Mouse (Mus musculus) heart, postnatal 0 days (tissue): ENCODE measurements around the gene Cmtm2a. TPM values are rescaled to one million over a fixed set of nuclear protein-coding genes. Genes with fewer than 3 reads are reported as not detected.
"Not testable (repeated sequence)": the region's sequence is repeated elsewhere in the genome, so short reads cannot be mapped to it uniquely, and the experiment has no call there.

Experiments used
- ATAC-seq: fragments of 200-750 bp; cut with Nextera tagmentation; 2 replicates; pipeline ENCODE4 v1.8.0; 2017; ENCODE audit warnings: low read depth, moderate number of reproducible peaks, moderate library complexity; ENCODE audit not compliant: insufficient read depth
- DNase-seq: peaks from one replicate; pipeline ENCODE4 v3.0.0-alpha.2; 2016; ENCODE audit warnings: low spot score
- H3K27ac ChIP-seq: fragments of 300-500 bp; sonication (generic); 2 replicates; pipeline ENCODE4 v1.5.1; 2014; ENCODE audit warnings: low read depth, mild to moderate bottlenecking
- H3K27me3 ChIP-seq: fragments of 300-500 bp; sonication (generic); 2 replicates; pipeline ENCODE4 v1.6.1; 2014; ENCODE audit warnings: low read length, mixed read lengths; ENCODE audit not compliant: control insufficient read depth, insufficient read depth
- H3K36me3 ChIP-seq: fragments of 300-500 bp; sonication (generic); replicated peaks from 2 replicates; pipeline ENCODE4 v1.6.1; 2014; ENCODE audit warnings: low read length, mixed read lengths; ENCODE audit not compliant: control insufficient read depth, insufficient read depth
- H3K4me1 ChIP-seq: fragments of 300-500 bp; sonication (generic); 2 replicates; pipeline ENCODE4 v1.6.1; 2014; ENCODE audit warnings: antibody characterized with exemption; ENCODE audit not compliant: control insufficient read depth, insufficient read depth
- H3K4me2 ChIP-seq: fragments of 300-500 bp; sonication (generic); 2 replicates; pipeline ENCODE4 v1.6.1; 2014; ENCODE audit warnings: low read depth, mild to moderate bottlenecking, low read length, moderate library complexity
- H3K4me3 ChIP-seq: fragments of 300-500 bp; sonication (generic); 2 replicates; pipeline ENCODE4 v1.5.1; 2014; ENCODE audit warnings: low read depth, low read length
- H3K9ac ChIP-seq: fragments of 300-500 bp; sonication (generic); replicated peaks from 2 replicates; pipeline ENCODE4 v1.6.1; 2014; ENCODE audit warnings: low read depth, low read length, mixed read lengths
- H3K9me3 ChIP-seq: fragments of 300-500 bp; sonication (generic); replicated peaks from 2 replicates; pipeline ENCODE4 v1.6.1; 2016; ENCODE audit warnings: low read length; ENCODE audit not compliant: control insufficient read depth
- CTCF ChIP-seq: IDR thresholded peaks from 2 replicates; pipeline ENCODE4 v1.5.1; 2016; ENCODE audit warnings: antibody characterized with exemption, control low read depth, low read depth
- EP300 ChIP-seq: IDR thresholded peaks from 2 replicates; pipeline ENCODE4 v1.6.1; 2016; ENCODE audit warnings: antibody characterized with exemption, low read depth
- WGBS: fragments of 180-500 bp; shearing (Covaris S2); extraction: QIAGEN DNeasy Blood & Tissue Kit; methylation state at CpG from one replicate; pipeline ENCODE4 v1.1.7; 2014; 5-methylcytosine and 5-hydroxymethylcytosine counted together
- polyA plus RNA-seq: library from polyadenylated mRNA; unstranded; fragments of >200 nt; fragmentation: Nextera tagmentation; extraction: Ambion mirVana; gene quantifications from 2 replicates; pipeline ENCODE4 v1.2.1, GENCODE M21; 2015
- total RNA-seq: library from RNA; depleted of rRNA; stranded (reverse); fragments of >200 nt; gene quantifications from 2 replicates; pipeline ENCODE4 v1.2.3, GENCODE M21; 2014; ENCODE audit warnings: low replicate concordance

Gene Cmtm2a
- total and polyA plus RNA-seq, 2 experiments from 2014 or later: not detected

DNA sequence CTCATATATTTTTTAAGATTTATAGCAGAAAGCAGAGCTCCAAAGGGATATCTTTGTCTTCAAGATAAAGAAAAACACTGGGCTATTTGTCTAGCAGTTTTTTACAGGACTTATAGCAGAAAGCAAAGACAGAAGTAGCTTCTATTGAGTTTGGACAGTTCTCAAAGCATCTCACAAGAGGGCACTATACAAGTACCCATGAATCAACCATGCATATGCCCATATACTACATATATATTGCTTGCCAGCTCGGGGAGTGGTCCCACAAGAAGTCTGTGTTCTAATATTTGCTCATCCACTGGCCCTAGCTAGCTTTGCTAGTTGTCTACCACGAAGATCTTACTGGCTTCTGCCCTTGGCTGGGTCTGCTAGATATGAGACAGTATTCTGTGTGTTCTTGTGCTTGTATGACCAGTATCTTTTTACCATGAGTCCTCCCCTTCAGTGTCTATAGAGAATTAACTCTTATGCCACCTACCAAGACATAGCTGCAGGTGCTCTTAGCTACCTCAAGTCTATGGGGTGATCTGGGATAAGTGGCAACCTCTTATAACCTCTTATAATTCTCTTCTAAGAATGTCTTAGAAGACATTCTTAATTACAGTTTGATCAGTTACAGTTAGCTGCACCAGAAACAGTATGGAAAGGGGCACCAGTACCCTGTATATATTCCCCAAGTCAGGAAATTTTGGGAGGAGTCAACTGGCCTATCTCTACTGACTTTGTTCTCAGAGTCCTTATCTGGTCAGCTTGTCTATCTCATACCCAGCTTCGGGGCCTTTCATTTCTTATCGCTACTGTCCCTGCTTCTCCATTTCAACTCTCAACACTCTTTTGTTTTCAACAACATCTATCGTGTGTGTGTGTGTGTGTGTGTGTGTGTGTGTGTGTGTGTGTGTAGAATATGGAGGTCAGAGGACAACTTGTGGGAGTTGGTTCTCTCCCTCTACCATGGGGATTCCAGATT is 40.0 kb upstream of the Cmtm2a start:
- Histone ChIP-seq H3K4me3 (no peak overlapping the region), H3K27ac (no peak overlapping the region), H3K4me1 (no peaks in the 10 kb centered on the region), H3K27me3 (no peaks in the 10 kb centered on the region), H3K4me2 (no peak overlapping the region), H3K9ac (no peak overlapping the region), H3K36me3 (no peaks in the 10 kb centered on the region), H3K9me3 (no peaks in the 10 kb centered on the region)
- ATAC-seq (no peak), DNase-seq (no peak)
- WGBS: 42% methylated on average over 5 of the region's 5 CpGs
- TF ChIP-seq CTCF: no peak
- no peak for TF ChIP-seq EP300

DNA sequence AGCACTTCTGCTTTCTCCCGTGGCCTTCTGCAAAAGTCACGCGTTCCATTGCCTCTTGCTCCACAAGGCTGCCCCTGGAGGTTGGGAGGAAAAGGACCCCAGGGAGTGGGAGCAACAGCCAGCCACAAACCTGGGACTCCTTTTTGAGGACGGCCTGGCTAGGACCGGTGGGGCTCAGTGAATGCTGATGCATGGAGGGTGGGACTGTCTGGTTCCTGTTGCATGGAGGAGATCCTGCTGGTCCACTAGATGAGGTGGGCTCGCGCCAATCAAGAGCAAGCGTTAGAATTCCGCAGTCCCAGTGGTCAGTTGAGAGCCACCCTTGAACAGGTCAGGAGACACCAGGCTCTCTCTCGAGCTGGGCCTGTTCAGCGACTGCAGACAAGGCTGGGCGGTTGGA is 28.9 kb upstream of the Cmtm2a start, which contains the start of gene Cmtm2b:
Cmtm2b (plus strand) TSS at position 301 of the 400 bp plus-strand sequence.
- not testable (repeated sequence) for H3K4me1 ChIP-seq, ATAC-seq, H3K4me2 ChIP-seq, H3K9ac ChIP-seq, H3K27me3 ChIP-seq, H3K36me3 ChIP-seq, DNase-seq, H3K4me3 ChIP-seq, H3K27ac ChIP-seq, H3K9me3 ChIP-seq
- 72% methylated on average over 12 of the region's 12 CpGs for WGBS

DNA sequence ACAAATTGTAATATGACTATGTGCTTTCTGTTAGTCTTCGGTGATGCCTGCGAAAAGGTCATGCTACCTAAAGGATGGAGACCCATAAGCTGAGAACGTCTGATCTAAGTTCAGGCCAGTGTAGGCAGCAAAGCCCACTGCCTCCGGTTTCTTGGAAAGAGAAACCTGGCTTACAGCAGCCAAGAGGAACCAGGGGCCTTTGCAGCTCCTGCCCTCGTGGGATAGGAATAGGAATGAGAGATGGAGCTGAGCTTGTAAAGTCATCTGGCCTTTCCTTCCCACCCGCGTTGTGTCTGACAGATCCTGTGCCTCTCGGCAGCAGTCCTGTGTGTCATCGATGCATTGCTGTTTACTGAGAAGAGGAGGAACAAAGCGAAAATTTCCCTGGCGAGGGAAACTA is 28.3 kb upstream of the Cmtm2a start, which contains the start of gene Gm11020:
Gm11020 (plus strand) TSS at position 301 of the 400 bp plus-strand sequence.
- ATAC-seq: not testable (repeated sequence)
- 72% methylated on average over 7 of the region's 11 CpGs for WGBS

DNA sequence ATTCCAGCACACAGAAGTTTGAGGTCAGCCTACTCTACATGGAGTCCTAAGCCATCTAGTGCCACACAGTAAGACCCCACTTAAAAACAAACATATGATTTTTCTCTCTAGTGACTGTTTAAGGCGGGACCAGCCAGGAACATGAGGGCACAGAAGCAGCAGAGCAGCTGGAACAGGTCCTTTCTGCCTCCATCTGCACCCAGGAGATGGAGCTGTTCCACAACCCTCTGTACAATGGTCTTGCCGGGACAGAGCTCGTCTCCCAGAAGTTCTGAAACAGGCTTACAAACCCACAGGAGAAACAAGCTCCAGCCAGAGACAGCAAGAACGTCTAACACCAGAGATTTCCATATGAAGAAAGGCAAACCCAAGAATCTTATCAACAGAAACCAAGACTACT is 20.3 kb upstream of the Cmtm2a start:
- no peak for ATAC-seq
- Histone ChIP-seq H3K27ac (no peak overlapping the region), H3K9ac (no peak overlapping the region), H3K27me3 (no peaks in the 10 kb centered on the region), H3K36me3 (no peaks in the 10 kb centered on the region), H3K4me3 (no peak overlapping the region), H3K9me3 (no peaks in the 10 kb centered on the region), H3K4me1 (no peaks in the 10 kb centered on the region), H3K4me2 (no peak overlapping the region)
- DNase-seq: peak; percentile 36
- 36% methylated on average over 4 of the region's 4 CpGs for WGBS
- TF ChIP-seq EP300: no peak
- TF ChIP-seq CTCF: peak; percentile 49

More for the DNA sequence above, 28.3 kb upstream of the Cmtm2a start, which contains the start of gene Gm11020:
- not testable (repeated sequence) for H3K4me3 ChIP-seq, H3K27me3 ChIP-seq, H3K9ac ChIP-seq, H3K27ac ChIP-seq, H3K4me2 ChIP-seq, DNase-seq, H3K4me1 ChIP-seq, H3K9me3 ChIP-seq, H3K36me3 ChIP-seq

DNA sequence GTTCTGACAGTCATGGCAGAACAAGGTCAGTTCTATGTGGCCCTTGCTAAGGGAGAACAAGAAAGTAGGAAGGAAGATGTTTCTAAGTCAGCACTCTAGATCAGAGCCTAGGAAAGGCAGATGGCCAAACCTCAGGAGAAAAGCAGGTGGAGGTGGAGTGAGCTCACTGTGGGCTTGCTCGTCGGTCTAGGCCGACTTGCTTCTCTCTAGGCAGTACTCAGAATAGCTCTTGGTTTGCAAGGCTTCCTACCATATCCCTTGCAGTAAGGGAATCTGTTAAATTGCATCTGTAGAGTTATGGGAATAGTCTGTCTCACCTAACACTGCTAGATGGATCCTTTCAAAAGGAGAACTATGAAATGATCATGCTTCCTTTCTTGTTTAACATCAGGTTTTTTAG is 19.0 kb upstream of the Cmtm2a start:
- not testable (repeated sequence) for H3K4me3 ChIP-seq, H3K27ac ChIP-seq, DNase-seq, H3K9me3 ChIP-seq, H3K36me3 ChIP-seq, H3K4me1 ChIP-seq, H3K27me3 ChIP-seq, H3K4me2 ChIP-seq, ATAC-seq, H3K9ac ChIP-seq
- WGBS: 85% methylated on average over 3 of the region's 3 CpGs

DNA sequence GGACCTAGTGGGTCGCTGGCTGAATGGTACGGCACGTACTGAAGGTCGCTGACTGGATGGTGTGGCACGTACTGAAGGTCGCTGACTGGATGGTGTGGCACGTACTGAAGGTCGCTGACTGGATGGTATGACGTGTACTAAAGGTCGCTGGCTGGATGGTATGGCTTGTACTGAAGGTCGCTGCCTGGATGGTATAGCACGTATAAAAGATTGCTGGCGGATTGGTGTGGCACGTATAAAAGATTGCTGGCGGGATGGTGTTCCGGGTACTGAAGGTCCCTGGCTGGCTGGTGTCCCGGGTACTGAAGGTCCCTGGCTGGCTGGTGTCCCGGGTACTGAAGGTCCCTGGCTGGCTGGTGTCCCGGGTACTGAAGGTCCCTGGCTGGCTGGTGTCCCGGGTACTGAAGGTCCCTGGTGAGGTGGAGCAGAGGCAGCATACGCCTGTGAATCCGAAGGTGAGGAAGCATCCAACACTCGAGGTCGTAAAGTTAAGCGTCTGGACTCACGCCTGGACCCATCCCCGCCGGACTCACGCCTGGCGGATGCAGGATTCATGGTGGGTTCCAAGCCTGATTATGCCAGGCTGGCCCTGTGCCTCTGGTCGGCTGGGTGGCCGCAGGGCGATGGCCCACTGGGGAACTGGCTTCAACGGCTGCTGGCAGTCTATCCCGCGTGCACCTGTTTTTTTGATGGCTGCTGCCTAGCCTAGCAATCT is 16.6 kb upstream of the Cmtm2a start, which contains the start of the genes Gm45711 and Cmtm1:
Gm45711 (minus strand) TSS at position 641 of the 715 bp plus-strand sequence.
Cmtm1 (minus strand) TSS at position 705 of the 715 bp plus-strand sequence.
- not testable (repeated sequence) for DNase-seq

DNA sequence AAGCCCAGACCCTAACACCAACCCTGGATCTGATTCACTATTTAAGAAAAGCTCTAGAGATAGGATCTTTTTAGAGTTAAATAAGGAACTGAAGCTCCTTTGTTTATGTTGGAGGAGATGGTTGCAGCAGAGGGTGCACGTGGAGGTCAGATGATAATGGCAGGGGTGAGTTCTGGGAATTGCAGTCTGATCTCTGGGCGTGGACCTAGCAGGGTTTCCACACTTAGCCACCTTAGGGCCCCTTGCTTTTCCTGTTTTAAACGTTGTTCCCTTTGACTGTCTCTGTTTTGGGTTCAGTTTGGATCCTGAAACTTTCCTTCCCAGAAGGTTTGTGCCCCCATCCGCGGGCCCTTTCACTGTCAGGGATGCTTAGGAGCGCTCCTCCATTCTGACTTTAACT is 15.4 kb upstream of the Cmtm2a start:
- not testable (repeated sequence) for H3K4me3 ChIP-seq, H3K9me3 ChIP-seq
- 45% methylated on average over 6 of the region's 6 CpGs for WGBS

More for the DNA sequence above, 16.6 kb upstream of the Cmtm2a start, which contains the start of the genes Gm45711 and Cmtm1:
- ATAC-seq: peak; percentile 71; the same call in 1 of the 2 replicates
- WGBS: 80% methylated on average over 34 of the region's 36 CpGs
- H3K27ac ChIP-seq, H3K36me3 ChIP-seq, H3K9me3 ChIP-seq, H3K9ac ChIP-seq, H3K4me2 ChIP-seq, H3K27me3 ChIP-seq, H3K4me1 ChIP-seq, H3K4me3 ChIP-seq: not testable (repeated sequence)

More for the DNA sequence above, 15.4 kb upstream of the Cmtm2a start:
- not testable (repeated sequence) for H3K36me3 ChIP-seq, H3K27ac ChIP-seq, H3K4me2 ChIP-seq, H3K4me1 ChIP-seq, H3K9ac ChIP-seq, DNase-seq, H3K27me3 ChIP-seq, ATAC-seq
